Mouse (Mus musculus): ENCODE results near the gene Ccdc13.
A peak's percentile ranks its signal among the peaks of the same experiment; 100 is the strongest.

Gene Ccdc13

GRCm38 (mm10) chr9:121846526-121847118, 7.4 kb upstream of the Ccdc13 start:
- no peak for DNase-seq

- DNase-seq: no peak
Measured at GRCm38 (mm10) chr9:121842914-121843313, 3.7 kb upstream of the Ccdc13 start.

- DNase-seq: no peak
Measured at GRCm38 (mm10) chr9:121839622-121839965, 333 bp upstream of the Ccdc13 start.

GRCm38 (mm10) chr9:121838008-121838407, 1.3 kb downstream of the Ccdc13 start:
- no peak for DNase-seq

- no peak for DNase-seq
Measured at GRCm38 (mm10) chr9:121833825-121834224, 5.4 kb downstream of the Ccdc13 start.

GRCm38 (mm10) chr9:121830956-121831293, 8.3 kb downstream of the Ccdc13 start:
- peak; percentile 78 for DNase-seq

GRCm38 (mm10) chr9:121830243-121830955, 8.9 kb downstream of the Ccdc13 start:
- no peak for DNase-seq

GRCm38 (mm10) chr9:121829270-121829992, 9.8 kb downstream of the Ccdc13 start:
- no peak for DNase-seq

- no peak for DNase-seq
Measured at GRCm38 (mm10) chr9:121828314-121828713, 10.9 kb downstream of the Ccdc13 start.

- DNase-seq: peak; percentile 34
Measured at GRCm38 (mm10) chr9:121826356-121826755, 12.9 kb downstream of the Ccdc13 start.

GRCm38 (mm10) chr9:121823991-121824390, 15.3 kb downstream of the Ccdc13 start:
- no peak for DNase-seq

- no peak for DNase-seq
Measured at GRCm38 (mm10) chr9:121823051-121823450, 16.2 kb downstream of the Ccdc13 start.

GRCm38 (mm10) chr9:121822585-121822991, 16.7 kb downstream of the Ccdc13 start:
- no peak for DNase-seq

GRCm38 (mm10) chr9:121820765-121821164, 18.5 kb downstream of the Ccdc13 start:
- no peak for DNase-seq

- no peak for DNase-seq
Measured at GRCm38 (mm10) chr9:121819771-121820471, 19.3 kb downstream of the Ccdc13 start.

- no peak for DNase-seq
Measured at GRCm38 (mm10) chr9:121819073-121819770, 20.0 kb downstream of the Ccdc13 start.

- no peak for DNase-seq
Measured at GRCm38 (mm10) chr9:121815183-121815582, 24.1 kb downstream of the Ccdc13 start.

GRCm38 (mm10) chr9:121810081-121810821, 29.0 kb downstream of the Ccdc13 start:
- peak; percentile 47 for DNase-seq

GRCm38 (mm10) chr9:121808511-121808910, 30.8 kb downstream of the Ccdc13 start:
- DNase-seq: no peak

GRCm38 (mm10) chr9:121807947-121808346, 31.3 kb downstream of the Ccdc13 start:
- DNase-seq: no peak

- no peak for DNase-seq
Measured at GRCm38 (mm10) chr9:121807546-121807945, 31.7 kb downstream of the Ccdc13 start.

- DNase-seq: no peak
Measured at GRCm38 (mm10) chr9:121802747-121803146, 36.5 kb downstream of the Ccdc13 start.

All from right cerebral cortex, postnatal 25 days (tissue).